Mouse (Mus musculus): ENCODE measurements at regions not wholly inside any gene's neighbourhood (a gene's known extent, or its start where the extent isn't known, plus 50 kb on each side); places are given as distances from the start of the nearest gene placed in this dataset.

DNA sequence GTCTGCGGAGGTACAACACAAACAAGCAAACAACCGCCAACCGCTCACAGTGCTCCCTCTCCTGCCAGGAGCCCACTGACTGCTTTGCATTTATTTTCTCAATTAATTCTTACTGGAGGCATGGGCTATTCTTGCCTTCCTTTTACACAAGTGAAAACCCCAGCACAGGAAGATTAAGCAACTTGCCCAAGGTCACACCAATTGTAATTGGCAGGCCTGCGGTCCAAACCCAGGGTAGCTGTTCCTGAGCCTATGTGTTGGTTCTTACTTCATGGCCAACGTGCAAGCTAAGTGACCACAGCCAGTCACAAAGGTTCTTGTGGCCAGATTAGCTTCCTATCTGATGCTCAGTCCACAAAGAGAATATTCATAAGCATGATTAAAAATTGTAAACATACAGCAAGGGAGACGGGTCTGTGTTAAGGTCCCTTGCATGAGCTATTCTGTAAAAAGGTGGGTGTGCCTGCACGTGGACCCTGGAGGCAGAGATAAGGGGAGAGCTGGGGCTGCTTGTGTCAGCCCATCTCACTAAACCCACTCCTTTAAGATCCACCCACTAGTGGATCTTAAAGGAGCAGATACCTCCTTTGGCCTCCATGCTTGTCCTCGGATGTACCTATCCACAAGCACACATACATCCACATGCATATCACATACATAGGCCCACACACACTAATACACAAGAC is 190.2 kb upstream of the Jade1 start:
- Histone ChIP-seq H3K27ac (ENCODE audit: low read length) (no peak overlapping the region), H3K4me3 (replicated peaks; ENCODE audit: low read length) (no peak overlapping the region), H3K4me2 (ENCODE audit: low read depth, low read length) (no peak overlapping the region), H3K36me3 (ENCODE audit: control insufficient read depth, insufficient read depth, low read length) (no peaks in the 10 kb centered on the region), H3K9me3 (replicated peaks; ENCODE audit: control insufficient read depth, low read length) (no peaks in the 10 kb centered on the region), H3K27me3 (ENCODE audit: control insufficient read depth, insufficient read depth, low read length) (no peaks in the 10 kb centered on the region), H3K4me1 (ENCODE audit: control insufficient read depth, insufficient read depth, low read length) (peaks cover 2% of the 10 kb centered on the region), H3K9ac (ENCODE audit: low read length) (no peak overlapping the region)
- ATAC-seq (ENCODE audit: insufficient read depth, low FRiP score), result no peak
- WGBS, result 62% methylated on average over 8 of the region's 8 CpGs

DNA sequence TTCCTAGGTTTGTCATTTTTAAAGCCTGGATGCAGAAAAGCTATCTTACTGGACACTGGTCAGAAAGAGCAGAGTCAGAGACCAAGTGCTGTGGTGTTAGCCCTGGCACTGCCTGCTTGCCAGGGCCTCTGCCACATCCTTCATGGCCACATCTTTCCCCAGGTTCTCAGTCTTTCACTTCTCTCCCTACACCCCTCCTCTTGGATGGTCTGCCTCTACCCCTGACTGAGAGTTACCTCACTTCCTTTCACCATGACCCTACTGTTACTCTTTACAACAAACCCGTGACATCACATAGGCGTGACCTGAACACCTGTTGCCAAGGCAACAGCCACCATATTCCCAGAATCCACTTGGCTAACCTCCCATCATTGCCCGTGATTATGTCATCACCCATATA is 191.6 kb upstream of the Jade1 start:
- H3K9me3 ChIP-seq (replicated peaks; ENCODE audit: control insufficient read depth, low read length), result no peaks in the 10 kb centered on the region
- H3K27me3 ChIP-seq (ENCODE audit: control insufficient read depth, insufficient read depth, low read length), result no peaks in the 10 kb centered on the region
- H3K4me3 ChIP-seq (replicated peaks; ENCODE audit: low read length), result no peak overlapping the region
- H3K9ac ChIP-seq (ENCODE audit: low read length), result no peak overlapping the region
- H3K36me3 ChIP-seq (ENCODE audit: control insufficient read depth, insufficient read depth, low read length), result no peaks in the 10 kb centered on the region
- H3K4me2 ChIP-seq (ENCODE audit: low read depth, low read length), result no peak overlapping the region
- WGBS, result 93% methylated on average over 3 of the region's 3 CpGs
- no peak overlapping the region for H3K27ac ChIP-seq (ENCODE audit: low read length)
- ATAC-seq (ENCODE audit: insufficient read depth, low FRiP score), result no peak
- H3K4me1 ChIP-seq (ENCODE audit: control insufficient read depth, insufficient read depth, low read length), result peaks cover 9% of the 10 kb centered on the region

DNA sequence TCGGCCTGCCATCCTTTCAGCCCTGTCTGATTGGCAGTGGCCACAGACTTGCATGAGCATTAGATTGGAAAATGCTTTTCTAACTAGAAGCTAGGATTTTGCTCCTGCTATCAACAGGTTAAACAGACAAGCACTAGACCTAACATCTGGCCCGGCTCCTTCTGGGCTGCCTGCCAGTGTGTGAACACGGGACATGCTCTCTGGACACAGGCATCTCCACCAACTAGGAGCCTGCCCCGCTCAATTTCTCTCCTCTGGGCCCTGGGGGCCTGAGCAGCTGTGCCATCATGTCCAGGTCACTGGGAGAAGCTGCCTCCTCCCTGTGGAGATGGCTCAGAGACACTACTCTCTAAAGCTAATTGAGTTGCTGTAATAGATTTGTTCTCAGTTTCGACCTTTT is 195.3 kb upstream of the Jade1 start:
- no peak overlapping the region for H3K27ac ChIP-seq (ENCODE audit: low read length)
- H3K9ac ChIP-seq (ENCODE audit: low read length), result no peak overlapping the region
- WGBS, result 51% methylated on average over 5 of the region's 5 CpGs
- peaks cover 9% of the 10 kb centered on the region for H3K4me1 ChIP-seq (ENCODE audit: control insufficient read depth, insufficient read depth, low read length)
- H3K4me2 ChIP-seq (ENCODE audit: low read depth, low read length), result no peak overlapping the region
- no peak for ATAC-seq (ENCODE audit: insufficient read depth, low FRiP score)
- H3K27me3 ChIP-seq (ENCODE audit: control insufficient read depth, insufficient read depth, low read length), result no peaks in the 10 kb centered on the region
- no peaks in the 10 kb centered on the region for H3K36me3 ChIP-seq (ENCODE audit: control insufficient read depth, insufficient read depth, low read length)
- H3K9me3 ChIP-seq (replicated peaks; ENCODE audit: control insufficient read depth, low read length), result no peaks in the 10 kb centered on the region
- H3K4me3 ChIP-seq (replicated peaks; ENCODE audit: low read length), result no peak overlapping the region

DNA sequence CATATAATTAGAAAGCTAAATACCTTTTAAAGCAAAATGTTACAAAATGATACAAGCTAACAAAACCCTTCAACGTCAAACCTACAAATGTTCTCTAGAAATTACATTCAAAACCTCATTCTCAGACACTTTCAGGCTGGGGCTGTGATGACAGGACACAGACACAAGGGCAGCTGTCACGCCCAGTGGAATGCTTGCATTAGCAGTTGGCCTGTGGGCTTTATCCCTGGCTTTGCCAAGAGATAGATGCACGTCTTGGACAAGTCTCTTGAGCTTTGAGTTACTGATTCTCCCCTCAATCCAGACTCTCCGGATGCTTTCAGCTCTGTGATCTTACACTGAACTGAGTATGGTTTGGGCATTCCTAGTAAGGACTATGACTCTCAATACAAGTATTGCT is 196.1 kb upstream of the Jade1 start:
- H3K4me1 ChIP-seq (ENCODE audit: control insufficient read depth, insufficient read depth, low read length), result peaks cover 9% of the 10 kb centered on the region
- no peak overlapping the region for H3K27ac ChIP-seq (ENCODE audit: low read length)
- no peak overlapping the region for H3K4me3 ChIP-seq (replicated peaks; ENCODE audit: low read length)
- WGBS, result 53% methylated on average over 4 of the region's 4 CpGs
- no peaks in the 10 kb centered on the region for H3K36me3 ChIP-seq (ENCODE audit: control insufficient read depth, insufficient read depth, low read length)
- H3K27me3 ChIP-seq (ENCODE audit: control insufficient read depth, insufficient read depth, low read length), result no peaks in the 10 kb centered on the region
- no peaks in the 10 kb centered on the region for H3K9me3 ChIP-seq (replicated peaks; ENCODE audit: control insufficient read depth, low read length)
- no peak overlapping the region for H3K4me2 ChIP-seq (ENCODE audit: low read depth, low read length)
- H3K9ac ChIP-seq (ENCODE audit: low read length), result no peak overlapping the region
- no peak for ATAC-seq (ENCODE audit: insufficient read depth, low FRiP score)

DNA sequence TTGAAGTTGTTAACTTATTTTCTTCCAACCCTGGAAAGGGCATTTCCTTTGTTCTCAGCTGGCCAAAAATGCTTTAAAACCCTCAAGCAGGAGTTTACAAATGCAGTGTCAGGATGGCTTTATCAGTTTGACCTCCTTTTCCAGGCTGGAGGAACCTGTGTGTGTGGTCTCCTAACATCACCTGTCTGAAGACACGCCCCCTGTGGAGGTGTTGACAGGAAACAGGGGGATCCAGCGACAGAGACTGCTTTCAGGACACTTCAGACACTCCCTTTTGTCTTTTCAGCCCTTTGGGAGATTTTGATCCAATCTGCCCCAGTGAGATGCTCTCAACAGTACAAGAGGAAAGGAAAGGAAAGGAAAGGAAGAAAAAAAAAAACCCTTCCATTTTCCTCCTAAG is 202.5 kb upstream of the Jade1 start:
- H3K4me2 ChIP-seq (ENCODE audit: low read depth, low read length), result no peak overlapping the region
- H3K27me3 ChIP-seq (ENCODE audit: control insufficient read depth, insufficient read depth, low read length), result no peaks in the 10 kb centered on the region
- H3K4me3 ChIP-seq (replicated peaks; ENCODE audit: low read length), result no peak overlapping the region
- no peaks in the 10 kb centered on the region for H3K36me3 ChIP-seq (ENCODE audit: control insufficient read depth, insufficient read depth, low read length)
- no peak overlapping the region for H3K9ac ChIP-seq (ENCODE audit: low read length)
- no peaks in the 10 kb centered on the region for H3K9me3 ChIP-seq (replicated peaks; ENCODE audit: control insufficient read depth, low read length)
- 29% methylated on average over 2 of the region's 2 CpGs for WGBS
- no peak for ATAC-seq (ENCODE audit: insufficient read depth, low FRiP score)
- H3K27ac ChIP-seq (ENCODE audit: low read length), result no peak overlapping the region
- no peaks in the 10 kb centered on the region for H3K4me1 ChIP-seq (ENCODE audit: control insufficient read depth, insufficient read depth, low read length)

DNA sequence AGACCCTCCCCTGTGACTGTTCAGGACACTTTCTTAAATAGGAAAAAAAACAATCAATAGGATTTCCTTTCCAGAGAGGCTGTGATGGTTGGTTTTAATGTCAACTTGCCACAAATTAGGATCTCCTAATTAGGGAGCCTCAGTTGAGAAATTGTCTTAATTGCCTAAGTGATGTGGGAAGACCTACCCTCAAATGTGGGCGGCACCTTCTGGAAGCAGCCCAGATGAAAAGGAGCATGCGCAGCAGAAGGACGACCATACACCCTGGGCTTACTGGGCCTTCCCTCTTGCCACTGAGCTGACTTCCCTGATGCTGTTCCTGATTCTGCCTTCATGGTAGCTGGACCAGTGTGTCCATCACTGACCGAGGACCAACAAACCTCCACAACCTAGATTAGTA is 203.7 kb upstream of the Jade1 start:
- Histone ChIP-seq H3K36me3 (ENCODE audit: control insufficient read depth, insufficient read depth, low read length) (no peaks in the 10 kb centered on the region), H3K9me3 (replicated peaks; ENCODE audit: control insufficient read depth, low read length) (no peaks in the 10 kb centered on the region), H3K4me2 (ENCODE audit: low read depth, low read length) (no peak overlapping the region), H3K4me3 (replicated peaks; ENCODE audit: low read length) (no peak overlapping the region), H3K9ac (ENCODE audit: low read length) (no peak overlapping the region), H3K27ac (ENCODE audit: low read length) (no peak overlapping the region), H3K4me1 (ENCODE audit: control insufficient read depth, insufficient read depth, low read length) (no peaks in the 10 kb centered on the region), H3K27me3 (ENCODE audit: control insufficient read depth, insufficient read depth, low read length) (no peaks in the 10 kb centered on the region)
- WGBS, result 88% methylated on average over 4 of the region's 4 CpGs
- no peak for ATAC-seq (ENCODE audit: insufficient read depth, low FRiP score)

DNA sequence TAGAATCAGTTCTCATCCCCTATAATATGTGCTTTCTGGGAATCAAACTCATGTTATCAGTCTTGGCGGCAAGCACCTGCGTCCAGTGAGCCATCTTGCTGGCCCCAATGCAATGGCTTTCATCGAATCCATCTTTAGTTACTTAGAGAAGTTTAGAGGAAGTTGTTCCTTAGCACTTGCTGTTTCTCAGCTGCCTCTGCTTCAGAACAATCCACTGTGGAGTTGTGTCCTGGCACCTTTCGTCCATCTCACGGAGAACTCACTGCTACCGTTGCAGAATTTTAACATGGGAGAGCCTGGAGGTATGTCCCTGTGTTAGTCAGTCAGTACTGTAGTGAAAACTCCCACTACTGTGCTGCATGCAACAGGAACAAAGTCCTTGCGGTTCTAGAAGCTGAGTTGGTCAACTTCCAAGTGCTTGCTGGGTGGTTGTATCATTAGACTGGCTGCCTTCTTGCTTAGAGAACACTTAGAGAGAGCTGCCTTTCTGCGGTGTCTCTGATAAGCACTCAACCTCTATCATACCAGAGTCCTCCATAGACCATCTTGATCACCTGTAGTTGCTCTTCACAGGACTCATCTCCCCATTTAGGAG is 204.3 kb upstream of the Jade1 start:
- Histone ChIP-seq H3K9ac (ENCODE audit: low read length) (no peak overlapping the region), H3K9me3 (replicated peaks; ENCODE audit: control insufficient read depth, low read length) (no peaks in the 10 kb centered on the region), H3K36me3 (ENCODE audit: control insufficient read depth, insufficient read depth, low read length) (no peaks in the 10 kb centered on the region), H3K4me1 (ENCODE audit: control insufficient read depth, insufficient read depth, low read length) (no peaks in the 10 kb centered on the region), H3K4me2 (ENCODE audit: low read depth, low read length) (no peak overlapping the region), H3K4me3 (replicated peaks; ENCODE audit: low read length) (no peak overlapping the region), H3K27me3 (ENCODE audit: control insufficient read depth, insufficient read depth, low read length) (no peaks in the 10 kb centered on the region), H3K27ac (ENCODE audit: low read length) (no peak overlapping the region)
- no peak for ATAC-seq (ENCODE audit: insufficient read depth, low FRiP score)
- 88% methylated on average over 8 of the region's 8 CpGs for WGBS

DNA sequence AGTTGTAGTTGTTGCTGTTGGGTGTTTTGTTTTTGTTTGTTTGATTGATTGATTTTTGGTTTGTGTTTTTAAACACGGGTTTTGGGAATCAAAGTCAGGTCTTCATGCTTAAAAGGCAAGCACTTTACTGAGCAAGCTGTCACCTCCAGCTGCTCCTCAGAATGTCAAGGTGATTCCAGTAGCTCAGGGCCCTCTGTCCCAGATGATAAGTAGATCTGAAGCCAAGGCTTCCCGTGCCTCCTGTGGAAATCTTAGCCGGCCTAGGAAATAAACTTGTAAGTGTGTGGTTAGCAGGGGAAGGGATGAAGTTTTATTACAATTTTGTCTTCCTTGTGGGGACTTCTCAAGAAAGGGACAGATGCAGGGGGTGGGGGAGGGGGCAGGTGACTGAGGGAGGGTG is 205.2 kb upstream of the Jade1 start:
- no peak overlapping the region for H3K4me2 ChIP-seq (ENCODE audit: low read depth, low read length)
- no peaks in the 10 kb centered on the region for H3K27me3 ChIP-seq (ENCODE audit: control insufficient read depth, insufficient read depth, low read length)
- H3K9ac ChIP-seq (ENCODE audit: low read length), result no peak overlapping the region
- no peak overlapping the region for H3K4me3 ChIP-seq (replicated peaks; ENCODE audit: low read length)
- H3K4me1 ChIP-seq (ENCODE audit: control insufficient read depth, insufficient read depth, low read length), result no peaks in the 10 kb centered on the region
- H3K9me3 ChIP-seq (replicated peaks; ENCODE audit: control insufficient read depth, low read length), result no peaks in the 10 kb centered on the region
- whole genome bisulfite sequencing, result 63% methylated on average over 3 of the region's 3 CpGs
- no peak overlapping the region for H3K27ac ChIP-seq (ENCODE audit: low read length)
- H3K36me3 ChIP-seq (ENCODE audit: control insufficient read depth, insufficient read depth, low read length), result no peaks in the 10 kb centered on the region
- ATAC-seq (ENCODE audit: insufficient read depth, low FRiP score), result no peak

DNA sequence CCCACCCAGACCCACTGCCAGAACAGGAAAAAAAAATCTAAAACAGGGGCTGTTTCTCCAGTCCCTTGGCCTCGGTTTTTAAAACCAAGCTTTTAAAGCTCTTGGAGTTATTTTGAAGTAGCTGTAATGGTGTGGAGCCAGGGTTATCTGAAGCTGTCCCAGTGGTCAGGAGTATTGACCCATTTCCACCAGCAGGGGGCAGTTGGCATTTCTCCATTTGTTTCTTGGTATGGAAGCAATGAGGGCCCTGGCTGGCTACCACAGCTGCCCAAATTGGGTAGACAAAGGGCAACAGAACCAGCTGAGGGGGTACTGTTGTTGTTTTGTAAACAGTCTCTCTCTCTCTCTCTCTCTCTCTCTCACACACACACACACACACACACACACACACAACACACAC is 206.7 kb upstream of the Jade1 start:
- 58% methylated on average over 1 of the region's 1 CpGs for WGBS
- no peaks in the 10 kb centered on the region for H3K9me3 ChIP-seq (replicated peaks; ENCODE audit: control insufficient read depth, low read length)
- no peak overlapping the region for H3K27ac ChIP-seq (ENCODE audit: low read length)
- H3K4me1 ChIP-seq (ENCODE audit: control insufficient read depth, insufficient read depth, low read length), result no peaks in the 10 kb centered on the region
- H3K27me3 ChIP-seq (ENCODE audit: control insufficient read depth, insufficient read depth, low read length), result no peaks in the 10 kb centered on the region
- H3K4me2 ChIP-seq (ENCODE audit: low read depth, low read length), result no peak overlapping the region
- no peak overlapping the region for H3K9ac ChIP-seq (ENCODE audit: low read length)
- H3K4me3 ChIP-seq (replicated peaks; ENCODE audit: low read length), result no peak overlapping the region
- ATAC-seq (ENCODE audit: insufficient read depth, low FRiP score), result no peak
- no peaks in the 10 kb centered on the region for H3K36me3 ChIP-seq (ENCODE audit: control insufficient read depth, insufficient read depth, low read length)
